Mouse (Mus musculus) lung, embryonic 14.5 days (tissue): ENCODE results near the gene Aqp7. TPM values are rescaled to one million over a fixed set of nuclear protein-coding genes. Genes with fewer than 3 reads are reported as not detected.

Experiments
- ATAC-seq: fragments of 200-750 bp; cut with Nextera tagmentation; 2 replicates; pipeline ENCODE4 v1.8.0; 2017; ENCODE audit warnings: mild to moderate bottlenecking, moderate TSS enrichment, moderate library complexity; ENCODE audit not compliant: insufficient read depth
- DNase-seq: peaks from one replicate; pipeline ENCODE4 v3.0.0-alpha.2; 2015
- H3K27ac ChIP-seq: fragments of 300-500 bp; sonication (generic); 2 replicates; pipeline ENCODE4 v1.5.1; 2014; ENCODE audit warnings: low read depth, mild to moderate bottlenecking, moderate library complexity
- H3K27me3 ChIP-seq: fragments of 300-500 bp; sonication (generic); 2 replicates; pipeline ENCODE4 v1.6.1; 2014; ENCODE audit warnings: low read length, control low read depth; ENCODE audit not compliant: insufficient read depth
- H3K36me3 ChIP-seq: fragments of 300-500 bp; sonication (generic); 2 replicates; pipeline ENCODE4 v1.6.1; 2014; ENCODE audit warnings: control low read depth; ENCODE audit not compliant: insufficient read depth
- H3K4me1 ChIP-seq: fragments of 300-500 bp; sonication (generic); 2 replicates; pipeline ENCODE4 v1.6.1; 2014; ENCODE audit warnings: antibody characterized with exemption, control low read depth; ENCODE audit not compliant: insufficient read depth
- H3K4me2 ChIP-seq: fragments of 300-500 bp; sonication (generic); 2 replicates; pipeline ENCODE4 v1.6.1; 2014; ENCODE audit warnings: mild to moderate bottlenecking
- H3K4me3 ChIP-seq: fragments of 300-500 bp; sonication (generic); 2 replicates; pipeline ENCODE4 v1.5.1; 2014; ENCODE audit warnings: low read depth, low read length
- H3K9ac ChIP-seq: fragments of 300-500 bp; sonication (generic); 2 replicates; pipeline ENCODE4 v1.6.1; 2014
- H3K9me3 ChIP-seq: fragments of 300-500 bp; sonication (generic); 2 replicates; pipeline ENCODE4 v1.6.1; 2016; ENCODE audit warnings: low read depth, low read length, control low read depth
- CTCF ChIP-seq: IDR thresholded peaks from 2 replicates; pipeline ENCODE4 v1.5.1; 2016; ENCODE audit warnings: antibody characterized with exemption, low read depth
- WGBS: fragments of 180-500 bp; shearing (Covaris S2); extraction: QIAGEN DNeasy Blood & Tissue Kit; methylation state at CpG from one replicate; pipeline ENCODE4 v1.1.7; 2014; 5-methylcytosine and 5-hydroxymethylcytosine counted together
- polyA plus RNA-seq: library from polyadenylated mRNA; unstranded; fragments of >200 nt; fragmentation: Nextera tagmentation; extraction: Ambion mirVana; gene quantifications from 2 replicates; pipeline ENCODE4 v1.2.1, GENCODE M21; 2014

Gene Aqp7
- polyA plus RNA-seq = not detected in 2 replicates

- DNase-seq (no peak), ATAC-seq (no peak)
- Histone ChIP-seq H3K9me3 (no peaks in the 10 kb centered on the region), H3K4me1 (no peaks in the 10 kb centered on the region), H3K9ac (no peak within 1 kb of the TSS), H3K36me3 (no peaks in the 10 kb centered on the region), H3K27me3 (no peaks in the 10 kb centered on the region), H3K4me3 (no peak within 1 kb of the TSS), H3K27ac (no peak within 1 kb of the TSS), H3K4me2 (no peak within 1 kb of the TSS)
- no peak for TF ChIP-seq CTCF
- 20% methylated on average over 9 of the region's 9 CpGs for WGBS
Measured at GRCm38 (mm10) chr4:41047524-41048271, at the start of gene Aqp7. Aqp7 (minus strand) TSS chr4:41048139.

DNA sequence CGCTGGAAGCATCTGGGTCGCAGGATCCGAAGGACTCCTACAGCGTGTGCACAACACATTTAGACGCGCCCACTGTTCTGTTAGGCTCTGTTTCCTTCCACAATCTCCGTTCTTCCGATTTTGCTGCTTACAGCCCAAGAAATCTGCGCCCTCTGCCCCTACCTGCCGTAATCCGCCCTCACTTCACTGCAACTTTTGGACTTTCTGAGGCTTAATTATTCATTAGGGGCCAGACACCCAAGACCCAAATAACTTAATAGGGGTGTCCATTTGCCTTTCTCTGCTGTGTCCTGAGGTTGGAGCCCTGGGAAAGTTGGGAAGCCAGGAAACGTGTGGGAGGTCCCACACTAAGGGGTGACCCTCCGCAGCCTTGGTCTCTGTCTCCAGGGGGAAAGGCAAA lies 49.4 kb upstream of the Aqp7 start:
- ATAC-seq = no peak
- DNase-seq = no peak
- H3K36me3 ChIP-seq = no peaks in the 10 kb centered on the region
- H3K4me1 ChIP-seq = peaks cover 11% of the 10 kb centered on the region; the same call in 1 of the 2 replicates
- no peak overlapping the region for H3K4me3 ChIP-seq
- 48% methylated on average over 13 of the region's 13 CpGs for WGBS
- peaks cover 21% of the 10 kb centered on the region for H3K27me3 ChIP-seq
- H3K4me2 ChIP-seq = peak overlapping the region; percentile 77
- no peaks in the 10 kb centered on the region for H3K9me3 ChIP-seq
- H3K27ac ChIP-seq = no peak overlapping the region
- TF ChIP-seq CTCF = no peak
- no peak overlapping the region for H3K9ac ChIP-seq

- Histone ChIP-seq H3K36me3 (no peaks in the 10 kb centered on the region), H3K27ac (no peak overlapping the region), H3K4me3 (no peak overlapping the region), H3K4me2 (no peak overlapping the region), H3K9me3 (no peaks in the 10 kb centered on the region), H3K9ac (no peak overlapping the region), H3K27me3 (peaks cover 21% of the 10 kb centered on the region), H3K4me1 (peaks cover 11% of the 10 kb centered on the region; the same call in 1 of the 2 replicates)
- no peak for ATAC-seq
- 57% methylated on average over 5 of the region's 5 CpGs for WGBS
- DNase-seq = no peak
- TF ChIP-seq CTCF = no peak
Measured at GRCm38 (mm10) chr4:41096794-41097193, 48.9 kb upstream of the Aqp7 start.

DNA sequence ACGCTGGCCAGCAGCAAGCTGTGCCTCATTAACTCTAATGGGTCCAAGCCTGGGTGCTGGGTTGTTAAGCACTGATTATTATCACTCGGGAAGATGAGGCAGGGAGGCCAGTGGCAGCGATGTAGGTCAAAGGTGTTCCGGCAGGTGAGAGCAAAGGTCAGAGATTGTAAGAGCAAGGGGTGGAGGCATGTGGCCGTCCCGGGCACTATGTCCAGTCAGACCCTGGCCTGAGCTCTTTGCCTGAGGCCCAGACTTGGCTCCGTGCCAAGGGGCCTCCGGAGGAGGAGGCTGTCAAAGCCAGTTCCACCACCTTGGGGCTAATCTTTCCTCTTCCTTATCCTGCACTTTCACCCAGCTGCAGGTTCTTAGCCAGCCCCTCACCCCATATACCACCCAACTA lies 48.2 kb upstream of the Aqp7 start:
- H3K4me1 ChIP-seq = peaks cover 11% of the 10 kb centered on the region; the same call in 1 of the 2 replicates
- H3K36me3 ChIP-seq = no peaks in the 10 kb centered on the region
- no peaks in the 10 kb centered on the region for H3K9me3 ChIP-seq
- DNase-seq (peak; percentile 55), ATAC-seq (no peak)
- peaks cover 21% of the 10 kb centered on the region for H3K27me3 ChIP-seq
- no peak overlapping the region for H3K4me2 ChIP-seq
- WGBS = 33% methylated on average over 8 of the region's 8 CpGs
- no peak overlapping the region for H3K4me3 ChIP-seq
- TF ChIP-seq CTCF = no peak
- H3K9ac ChIP-seq = no peak overlapping the region
- H3K27ac ChIP-seq = no peak overlapping the region

GRCm38 (mm10) chr4:41094361-41094760 lies 46.4 kb upstream of the Aqp7 start:
- peaks cover 21% of the 10 kb centered on the region for H3K27me3 ChIP-seq
- DNase-seq = peak; percentile 82
- no peak for TF ChIP-seq CTCF
- peak; percentile 59 for ATAC-seq
- H3K27ac ChIP-seq = no peak overlapping the region
- H3K9me3 ChIP-seq = no peaks in the 10 kb centered on the region
- 37% methylated on average over 9 of the region's 9 CpGs for WGBS
- peaks cover 11% of the 10 kb centered on the region; the same call in 1 of the 2 replicates for H3K4me1 ChIP-seq
- H3K4me2 ChIP-seq = no peak overlapping the region
- H3K36me3 ChIP-seq = no peaks in the 10 kb centered on the region
- no peak overlapping the region for H3K9ac ChIP-seq
- H3K4me3 ChIP-seq = no peak overlapping the region

GRCm38 (mm10) chr4:41092958-41093357 lies 45.0 kb upstream of the Aqp7 start:
- no peak for TF ChIP-seq CTCF
- WGBS = 53% methylated on average over 1 of the region's 1 CpGs
- H3K27ac ChIP-seq = no peak overlapping the region
- no peak overlapping the region for H3K4me2 ChIP-seq
- ATAC-seq (no peak), DNase-seq (no peak)
- H3K27me3 ChIP-seq = peaks cover 12% of the 10 kb centered on the region
- H3K9ac ChIP-seq = no peak overlapping the region
- no peaks in the 10 kb centered on the region for H3K9me3 ChIP-seq
- H3K36me3 ChIP-seq = no peaks in the 10 kb centered on the region
- peaks cover 6% of the 10 kb centered on the region; the same call in 1 of the 2 replicates for H3K4me1 ChIP-seq
- H3K4me3 ChIP-seq = no peak overlapping the region

GRCm38 (mm10) chr4:41091391-41091790 lies 43.5 kb upstream of the Aqp7 start:
- Histone ChIP-seq H3K4me3 (no peak overlapping the region), H3K36me3 (no peaks in the 10 kb centered on the region), H3K27me3 (no peaks in the 10 kb centered on the region), H3K4me2 (no peak overlapping the region), H3K27ac (no peak overlapping the region), H3K4me1 (0 out of 2 replicates have a peak, but pooled peaks cover 3% of the 10 kb centered on the region), H3K9me3 (no peaks in the 10 kb centered on the region), H3K9ac (no peak overlapping the region)
- no peak for ATAC-seq
- WGBS = 34% methylated on average over 3 of the region's 3 CpGs
- DNase-seq = no peak
- TF ChIP-seq CTCF = no peak
